Mouse (Mus musculus) heart, adult 9 months (tissue): ENCODE measurements at regions not wholly inside any gene's neighbourhood (a gene's known extent, or its start where the extent isn't known, plus 50 kb on each side); places are given as distances from the start of the nearest gene placed in this dataset.
A peak's percentile ranks its signal among the peaks of the same experiment; 100 is the strongest.

Source experiments
- DNase-seq, 2 experiments: peaks; one replicate each; pipeline ENCODE4 v3.0.0; 2022; ENCODE audit warnings: low spot score in 2 of 2

DNA sequence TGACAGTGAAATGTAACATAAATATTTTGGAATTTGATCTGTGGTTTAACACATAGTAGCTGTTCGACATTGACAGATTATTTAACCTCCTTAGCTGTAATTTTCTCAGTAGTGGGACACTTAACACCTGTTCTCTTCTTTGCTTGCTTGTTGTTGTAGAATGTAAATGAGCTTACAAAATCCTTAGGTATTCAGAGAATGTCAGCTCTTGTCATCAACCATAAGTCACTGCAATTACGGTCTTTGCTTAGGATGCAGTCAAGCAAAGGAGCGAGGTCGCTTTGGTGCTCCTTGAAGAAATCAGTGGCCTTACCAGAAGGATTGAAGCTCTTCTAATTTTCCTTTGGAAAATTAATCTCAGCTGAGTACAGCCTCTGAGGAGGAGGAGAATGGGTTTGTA is 311.2 kb upstream of the Pappa start:
- no peak for DNase-seq

DNA sequence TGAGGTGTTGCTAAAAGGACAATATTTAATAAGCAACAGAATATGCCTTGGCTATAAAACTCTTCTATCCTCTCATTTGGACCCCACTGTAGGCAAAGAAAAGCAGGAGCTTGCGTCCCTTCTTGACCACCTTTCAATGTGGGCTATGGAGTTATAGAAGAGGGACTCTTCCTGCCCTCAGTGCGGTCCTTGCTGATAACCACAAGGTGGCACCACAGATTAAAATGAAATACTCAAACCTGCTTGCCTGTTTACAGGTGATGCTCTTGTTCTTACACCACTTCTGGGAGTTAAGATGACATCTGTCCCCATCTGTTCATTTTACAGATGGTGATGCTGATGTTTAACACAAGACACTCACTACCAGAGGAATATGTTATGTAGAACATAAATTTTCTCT is 291.1 kb upstream of the Pappa start:
- no peak for DNase-seq

DNA sequence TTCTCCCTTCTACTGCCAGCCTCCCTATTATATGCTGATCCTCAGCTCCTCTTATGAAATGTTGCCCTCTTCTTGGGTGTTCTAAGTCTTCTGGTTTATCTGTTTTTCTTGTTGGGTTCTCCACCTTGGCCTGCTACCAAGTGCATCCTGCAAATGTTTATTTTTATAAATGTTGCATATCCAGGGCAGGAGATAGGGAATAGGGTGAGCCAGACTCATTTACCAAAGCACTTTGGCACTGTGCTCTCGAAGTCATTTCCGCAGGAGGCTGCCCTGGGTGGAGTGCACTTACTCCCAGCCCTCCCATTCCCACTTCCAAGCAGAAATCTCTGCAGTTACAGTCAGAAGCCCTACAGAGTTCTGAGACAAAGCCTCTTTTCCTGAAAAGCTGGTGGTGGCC is 249.5 kb upstream of the Pappa start:
- DNase-seq: no peak

DNA sequence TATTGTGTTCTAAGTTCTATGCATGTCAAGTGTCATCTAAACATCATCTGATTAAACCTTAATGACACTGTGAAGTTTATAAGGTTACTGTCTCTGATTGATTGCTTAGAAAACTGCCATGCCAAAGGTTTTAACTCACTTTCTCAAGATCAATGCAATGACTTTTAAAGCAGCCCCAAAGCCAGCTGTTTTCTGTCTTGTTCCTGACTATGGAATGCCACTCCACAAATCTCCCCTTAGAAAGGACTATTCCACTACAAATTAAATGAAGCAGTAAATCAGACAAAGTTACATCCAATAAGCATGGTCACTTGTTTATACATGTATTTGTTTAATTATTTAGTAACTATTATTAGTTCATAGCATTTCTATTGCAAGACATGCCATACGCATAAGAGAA is 247.1 kb upstream of the Pappa start:
- no peak for DNase-seq

- DNase-seq: no peak
Measured at GRCm38 (mm10) chr4:64897935-64898334, 226.0 kb upstream of the Pappa start.

- DNase-seq: peak; percentile 2 to 15
Measured at GRCm38 (mm10) chr4:64901091-64901845, 222.7 kb upstream of the Pappa start.

DNA sequence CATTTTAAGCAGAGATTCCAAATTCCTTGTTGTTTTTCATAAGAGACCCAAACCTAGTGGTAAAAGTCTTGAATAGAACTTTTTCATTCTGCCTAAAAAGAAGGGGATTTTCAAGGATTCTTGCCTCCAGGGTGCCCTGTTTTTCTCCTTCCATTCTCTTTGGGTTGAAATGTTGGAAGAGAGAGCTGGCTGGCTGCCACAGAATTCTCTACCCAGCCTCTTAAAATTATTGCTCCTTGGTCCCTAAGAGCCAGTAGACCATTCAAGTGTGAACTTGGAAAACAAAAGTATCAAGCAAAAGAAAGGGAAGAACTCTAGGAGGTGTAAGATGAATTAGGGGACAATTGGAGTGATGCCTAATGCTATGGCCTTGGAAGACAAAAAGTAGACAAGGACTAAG is 200.2 kb upstream of the Pappa start:
- DNase-seq: no peak

GRCm38 (mm10) chr4:64928553-64928952 is 195.4 kb upstream of the Pappa start:
- DNase-seq: no peak

DNA sequence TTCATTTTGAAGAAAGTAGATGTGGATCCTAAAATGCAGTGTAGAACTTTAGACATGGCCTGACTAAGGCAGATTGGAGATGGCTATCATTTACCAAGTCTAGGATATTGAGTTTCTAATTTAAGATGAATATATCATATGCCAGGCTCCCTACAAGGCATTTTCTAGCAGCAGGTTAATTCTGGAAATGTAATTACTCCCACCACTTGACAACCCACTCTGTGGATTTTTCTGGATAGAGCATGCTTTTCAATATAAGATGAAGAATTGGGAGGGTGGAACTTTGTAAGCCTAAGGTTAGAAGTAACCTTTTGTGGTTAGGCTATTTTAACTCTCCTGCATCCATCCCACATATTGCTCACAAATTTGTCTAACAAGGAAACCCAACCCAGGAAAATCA is 178.4 kb upstream of the Pappa start:
- DNase-seq: no peak

- DNase-seq: no peak
Measured at GRCm38 (mm10) chr4:64952651-64953050, 171.3 kb upstream of the Pappa start.

DNA sequence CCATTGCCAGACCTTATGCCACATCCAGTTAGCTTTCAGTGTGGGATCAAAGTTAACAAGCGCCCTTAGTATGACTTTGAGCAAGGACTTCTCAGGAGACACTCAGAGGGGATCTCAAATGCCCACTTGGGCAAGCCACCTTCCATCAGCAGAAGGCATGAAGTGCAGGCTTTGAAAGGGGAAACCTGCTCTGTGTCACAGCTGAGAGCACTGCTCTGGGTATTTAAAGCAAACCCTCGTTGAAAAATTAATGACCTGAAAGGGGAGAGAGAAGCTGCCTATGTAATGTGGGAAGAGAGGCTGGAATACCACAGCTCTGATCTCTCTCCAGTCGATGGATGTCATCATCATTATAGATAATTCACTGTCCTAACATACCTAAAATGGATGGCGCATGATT is 165.1 kb upstream of the Pappa start:
- no peak for DNase-seq

DNA sequence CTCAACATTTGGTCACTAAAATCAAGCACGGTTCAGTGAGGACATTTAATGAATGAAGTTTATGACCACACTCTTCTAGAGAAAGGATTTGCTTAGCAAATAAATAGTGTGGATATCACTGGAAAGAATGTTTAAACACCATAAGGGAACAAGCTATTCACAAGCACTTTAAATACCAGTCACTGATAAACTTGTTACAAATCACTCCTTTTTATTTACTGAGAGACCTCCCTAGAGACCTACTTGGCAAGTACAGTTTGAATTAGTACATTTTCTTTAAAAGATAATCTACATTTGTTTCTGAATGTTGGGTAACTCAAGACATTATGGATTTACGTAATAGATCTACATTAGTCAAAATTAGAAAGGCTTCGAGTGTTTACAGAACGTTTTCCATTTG is 162.2 kb upstream of the Pappa start:
- no peak for DNase-seq
